Mouse (Mus musculus) G1E (cell line): ENCODE results near the gene Tie1. TPM values are rescaled to one million over a fixed set of nuclear protein-coding genes. Genes with fewer than 3 reads are reported as not detected.

Experiments
- ATAC-seq: 2 replicates; pipeline ENCODE4 v1.8.0; 2016; ENCODE audit warnings: mild to moderate bottlenecking; ENCODE audit not compliant: insufficient number of reproducible peaks, poor library complexity, low FRiP score, severe bottlenecking; ENCODE audit errors: extremely low read depth
- DNase-seq: peaks from one replicate; pipeline ENCODE4 v3.0.0; 2012; ENCODE audit warnings: low spot score
- H3K27me3 ChIP-seq: 2 replicates; pipeline ENCODE4 v1.6.1; 2012; ENCODE audit warnings: mild to moderate bottlenecking, low read length, inconsistent platforms; ENCODE audit not compliant: insufficient read depth
- H3K36me3 ChIP-seq: replicated peaks from 2 replicates; pipeline ENCODE3; 2012; ENCODE audit warnings: mild to moderate bottlenecking, inconsistent platforms
- H3K4me1 ChIP-seq: 2 replicates; pipeline ENCODE4 v1.6.1; 2012; ENCODE audit warnings: low read depth, low read length, inconsistent platforms, mixed read lengths; ENCODE audit not compliant: insufficient read depth
- H3K4me3 ChIP-seq: 2 replicates; pipeline ENCODE4 v1.5.1; 2012; ENCODE audit warnings: low read depth, mild to moderate bottlenecking, inconsistent platforms, low read length, moderate library complexity, mixed read lengths
- H3K9me3 ChIP-seq: replicated peaks from 2 replicates; pipeline ENCODE4 v1.6.1; 2012; ENCODE audit warnings: inconsistent platforms
- CTCF ChIP-seq: IDR thresholded peaks from 2 replicates; pipeline ENCODE4 v1.5.1; 2012; ENCODE audit warnings: low read depth, low read length, inconsistent platforms, mixed read lengths
- GATA1 ChIP-seq: IDR thresholded peaks from 2 replicates; pipeline ENCODE4 v1.6.1; 2012; ENCODE audit warnings: borderline replicate concordance, low read length, inconsistent platforms, mixed read lengths
- GATA2 ChIP-seq: IDR thresholded peaks from 2 replicates; pipeline ENCODE4 v1.6.1; 2012; ENCODE audit warnings: low read depth, low read length, inconsistent platforms, borderline replicate concordance
- POLR2AphosphoS5 ChIP-seq: IDR thresholded peaks from 2 replicates; pipeline ENCODE4 v1.6.1; 2012; ENCODE audit warnings: low read depth, low read length, inconsistent platforms; ENCODE audit not compliant: insufficient replicate concordance
- TAL1 ChIP-seq: conservative IDR thresholded peaks from 2 replicates; pipeline ENCODE4 v1.6.1; 2012; ENCODE audit warnings: low read depth, low read length, inconsistent platforms, mixed read lengths
- polyA plus RNA-seq: library from polyadenylated mRNA; stranded (reverse); fragments of >175 nt; gene quantifications from 2 replicates; pipeline ENCODE4 v1.2.3, GENCODE M21; 2012
- total RNA-seq, 2 experiments: library from RNA; stranded (forward) in 1 of 2; stranded (reverse) in 1 of 2; fragments of 200-1000 nt in 1 of 2; fragments of >200 nt in 1 of 2; fragmentation: Nextera tagmentation in 1 of 2; gene quantifications; 2 replicates each; pipeline ENCODE4 v1.2.3; 2014 to 2017

Tie1 gene
- total and polyA plus RNA-seq, 3 experiments = 0.01 to 0.05 TPM; not detected in 1

- DNase-seq (peak; percentile 94), ATAC-seq (peak; percentile 92)
- TF ChIP-seq POLR2AphosphoS5 (0 out of 2 replicates have a peak, but pooled peaks have one; percentile 68), GATA2 (no peak), GATA1 (no peak)
- H3K4me1 ChIP-seq = peaks cover 54% of the 10 kb centered on the region
- H3K27me3 ChIP-seq = peaks cover 10% of the 10 kb centered on the region; the same call in 1 of the 2 replicates
- peak within 1 kb of the TSS; percentile 93 for H3K4me3 ChIP-seq
- no peaks in the 10 kb centered on the region for H3K9me3 ChIP-seq
- peaks cover 45% of the 10 kb centered on the region for H3K36me3 ChIP-seq
These were observed 52.8 kb downstream of the Tie1 start, which contains the start of gene Cdc20 for GRCm38 (mm10) chr4:118436820-118437603. Gene Cdc20 (minus strand): TSS chr4:118437352.

GRCm38 (mm10) chr4:118432332-118432731 lies 57.5 kb downstream of the Tie1 start:
- Histone ChIP-seq H3K4me3 (peak overlapping the region; percentile 40; the same call in 1 of the 2 replicates), H3K9me3 (no peaks in the 10 kb centered on the region), H3K36me3 (peaks cover 79% of the 10 kb centered on the region), H3K4me1 (peaks cover 84% of the 10 kb centered on the region), H3K27me3 (no peaks in the 10 kb centered on the region)
- TF ChIP-seq GATA1 = no peak
- TF ChIP-seq GATA2 = no peak
- TF ChIP-seq TAL1 = no peak
- ATAC-seq (no peak), DNase-seq (no peak)

- Histone ChIP-seq H3K4me1 (peaks cover 92% of the 10 kb centered on the region), H3K27me3 (no peaks in the 10 kb centered on the region), H3K36me3 (peaks cover 58% of the 10 kb centered on the region), H3K4me3 (peak overlapping the region; percentile 98), H3K9me3 (no peaks in the 10 kb centered on the region)
- TF ChIP-seq GATA1 (no peak), TAL1 (no peak), POLR2AphosphoS5 (no peak), GATA2 (no peak), CTCF (no peak)
- no peak for ATAC-seq
- peak; percentile 60 for DNase-seq
These were observed 60.5 kb downstream of the Tie1 start for GRCm38 (mm10) chr4:118429215-118429895.

DNA sequence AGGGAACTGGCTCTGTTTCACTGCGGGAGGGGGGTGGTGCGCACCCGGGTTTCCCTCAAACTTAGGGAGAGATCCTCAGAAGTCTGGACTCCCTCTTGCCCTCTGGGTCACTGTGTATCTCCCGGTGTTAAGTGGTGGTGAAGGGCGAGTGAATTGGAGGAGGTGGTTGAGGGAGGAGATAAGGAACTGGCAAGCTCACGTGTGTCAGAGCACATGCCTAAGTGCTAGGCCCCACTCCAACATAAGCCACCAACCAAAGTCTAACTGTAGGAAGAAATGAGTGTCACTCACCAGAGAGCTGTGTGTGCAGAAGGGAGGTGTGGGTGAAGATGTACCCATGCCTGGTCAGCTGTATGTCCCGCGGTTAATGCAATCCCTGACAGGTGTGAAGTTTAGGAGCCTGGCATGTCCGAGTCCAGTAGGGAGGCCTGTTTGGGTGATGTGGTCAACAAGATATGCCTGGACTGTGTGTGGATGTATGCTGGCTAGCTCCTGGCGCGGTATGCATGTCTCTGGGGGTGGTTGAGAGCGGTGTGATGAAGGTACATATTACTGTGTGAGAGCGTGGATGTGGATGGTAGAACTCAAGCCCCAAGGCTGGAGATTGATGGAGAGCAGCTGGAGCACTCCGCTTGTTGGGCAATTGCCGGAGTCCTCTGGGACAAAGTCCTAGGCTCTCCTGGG lies 61.2 kb downstream of the Tie1 start:
- DNase-seq (peak; percentile 61), ATAC-seq (0 out of 2 replicates have a peak, but pooled peaks have one; percentile 12)
- no peaks in the 10 kb centered on the region for H3K9me3 ChIP-seq
- TF ChIP-seq POLR2AphosphoS5 (peak; percentile 81), CTCF (no peak)
- H3K4me1 ChIP-seq = peaks cover 92% of the 10 kb centered on the region
- peaks cover 55% of the 10 kb centered on the region for H3K36me3 ChIP-seq
- H3K27me3 ChIP-seq = no peaks in the 10 kb centered on the region
- H3K4me3 ChIP-seq = peak overlapping the region; percentile 98

DNA sequence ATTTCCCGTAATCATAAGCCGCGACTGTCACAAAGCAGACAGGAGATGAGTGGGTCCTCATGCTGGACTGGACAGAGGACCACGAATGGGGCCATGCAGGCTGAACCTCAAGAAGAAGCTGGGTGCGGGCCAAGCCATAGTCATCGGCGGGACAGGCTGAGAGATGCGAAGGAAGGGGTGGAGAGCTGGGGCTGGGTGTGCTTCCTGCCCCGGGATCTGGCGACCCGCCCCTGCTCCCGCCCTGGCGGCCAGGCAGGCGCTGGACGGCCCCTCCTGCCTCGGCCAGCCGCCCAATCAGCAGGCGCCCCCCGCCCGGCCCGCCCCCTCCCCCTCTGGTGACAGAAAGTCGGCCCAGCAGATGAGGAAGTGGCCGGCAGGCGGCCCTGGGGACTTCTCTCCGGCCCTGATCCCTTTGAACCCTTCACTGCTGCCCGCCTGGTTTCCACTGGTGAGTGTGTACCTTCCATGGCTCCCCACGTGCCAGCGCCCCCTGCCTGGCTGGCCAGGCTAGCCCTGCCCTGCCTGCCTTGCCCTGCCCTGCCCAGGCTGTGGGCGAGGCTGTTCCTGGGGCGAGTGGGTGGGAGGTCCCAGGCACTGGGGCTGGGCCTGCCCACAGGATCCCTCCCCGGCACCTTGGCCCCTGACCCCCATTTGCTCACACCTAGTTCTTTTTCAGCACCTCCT lies 62.0 kb downstream of the Tie1 start, which contains the start of gene Elovl1:
Gene Elovl1 (plus strand): TSS at position 326 of the 684 bp plus-strand sequence.
- Histone ChIP-seq H3K36me3 (peaks cover 53% of the 10 kb centered on the region), H3K27me3 (no peaks in the 10 kb centered on the region), H3K9me3 (no peaks in the 10 kb centered on the region), H3K4me1 (peaks cover 90% of the 10 kb centered on the region), H3K4me3 (peak within 1 kb of the TSS; percentile 98)
- DNase-seq = peak; percentile 99
- TF ChIP-seq POLR2AphosphoS5 (no peak), TAL1 (no peak), GATA1 (no peak), CTCF (no peak), GATA2 (no peak)
- ATAC-seq = peak; percentile 59

- ATAC-seq (no peak), DNase-seq (no peak)
- peaks cover 88% of the 10 kb centered on the region for H3K4me1 ChIP-seq
- no peak for TF ChIP-seq GATA2
- no peak for TF ChIP-seq POLR2AphosphoS5
- no peak for TF ChIP-seq CTCF
- TF ChIP-seq TAL1 = no peak
- no peak for TF ChIP-seq GATA1
- H3K4me3 ChIP-seq = peak overlapping the region; percentile 98
- H3K36me3 ChIP-seq = peaks cover 52% of the 10 kb centered on the region
- H3K27me3 ChIP-seq = no peaks in the 10 kb centered on the region
- H3K9me3 ChIP-seq = no peaks in the 10 kb centered on the region
These were observed 62.5 kb downstream of the Tie1 start for GRCm38 (mm10) chr4:118427415-118427767.
